Mouse (Mus musculus) midbrain, postnatal 0 days (tissue): ENCODE data around the gene Mboat2. TPM values are rescaled to one million over a fixed set of nuclear protein-coding genes. Genes with fewer than 3 reads are reported as not detected.

ENCODE experiments used
- ATAC-seq: fragments of 200-750 bp; cut with Nextera tagmentation; 2 replicates; pipeline ENCODE4 v1.8.0; 2017; ENCODE audit warnings: moderate number of reproducible peaks, mild to moderate bottlenecking, moderate TSS enrichment, moderate library complexity; ENCODE audit not compliant: low FRiP score
- DNase-seq: peaks from one replicate; pipeline ENCODE4 v3.0.0-alpha.2; 2015; ENCODE audit warnings: low spot score
- H3K27ac ChIP-seq: fragments of 300-500 bp; sonication (generic); 2 replicates; pipeline ENCODE4 v1.5.1; 2014; ENCODE audit warnings: low read depth, mild to moderate bottlenecking, low read length, mixed read lengths
- H3K27me3 ChIP-seq: fragments of 300-500 bp; sonication (generic); 2 replicates; pipeline ENCODE4 v1.6.1; 2014; ENCODE audit warnings: low read length, control low read depth, mixed read lengths; ENCODE audit not compliant: insufficient read depth
- H3K36me3 ChIP-seq: fragments of 300-500 bp; sonication (generic); 2 replicates; pipeline ENCODE4 v1.6.1; 2014; ENCODE audit warnings: low read length, control low read depth, mixed read lengths; ENCODE audit not compliant: insufficient read depth
- H3K4me1 ChIP-seq: fragments of 300-500 bp; sonication (generic); 2 replicates; pipeline ENCODE4 v1.6.1; 2014; ENCODE audit warnings: mild to moderate bottlenecking, control low read depth, antibody characterized with exemption, low read length, mixed read lengths; ENCODE audit not compliant: insufficient read depth
- H3K4me2 ChIP-seq: fragments of 300-500 bp; sonication (generic); 2 replicates; pipeline ENCODE4 v1.6.1; 2014; ENCODE audit warnings: low read depth, mild to moderate bottlenecking, low read length, mixed read lengths; ENCODE audit not compliant: poor library complexity, severe bottlenecking
- H3K4me3 ChIP-seq: fragments of 300-500 bp; sonication (generic); 2 replicates; pipeline ENCODE4 v1.5.1; 2014; ENCODE audit warnings: low read depth, mild to moderate bottlenecking, low read length, moderate library complexity
- H3K9ac ChIP-seq: fragments of 300-500 bp; sonication (generic); replicated peaks from 2 replicates; pipeline ENCODE4 v1.6.1; 2014; ENCODE audit warnings: mild to moderate bottlenecking, low read length, moderate library complexity, mixed read lengths; ENCODE audit not compliant: poor library complexity, severe bottlenecking
- H3K9me3 ChIP-seq: fragments of 300-500 bp; sonication (generic); 2 replicates; pipeline ENCODE4 v1.6.1; 2016; ENCODE audit warnings: low read length, control low read depth
- CTCF ChIP-seq: IDR thresholded peaks from 2 replicates; pipeline ENCODE4 v1.5.1; 2016; ENCODE audit warnings: antibody characterized with exemption, mild to moderate bottlenecking
- WGBS: fragments of 180-500 bp; shearing (Covaris S2); extraction: QIAGEN DNeasy Blood & Tissue Kit; methylation state at CpG from one replicate; pipeline ENCODE4 v1.1.7; 2014; 5-methylcytosine and 5-hydroxymethylcytosine counted together
- polyA plus RNA-seq: library from polyadenylated mRNA; unstranded; fragments of >200 nt; fragmentation: Nextera tagmentation; extraction: Ambion mirVana; gene quantifications from 2 replicates; pipeline ENCODE4 v1.2.1, GENCODE M21; 2015
- total RNA-seq: library from RNA; depleted of rRNA; stranded (reverse); fragments of >200 nt; gene quantifications from 2 replicates; pipeline ENCODE4 v1.2.3, GENCODE M21; 2014

Mboat2 gene
- total and polyA plus RNA-seq, 2 experiments from 2014 or later: 62.0 to 69.2 TPM

- Histone ChIP-seq H3K27me3 (no peaks in the 10 kb centered on the region), H3K4me3 (peak overlapping the region; percentile 90), H3K4me2 (peak overlapping the region; percentile 60), H3K4me1 (peaks cover 15% of the 10 kb centered on the region; the same call in 1 of the 2 replicates), H3K27ac (no peak overlapping the region; the same call in 1 of the 2 replicates), H3K9me3 (no peaks in the 10 kb centered on the region), H3K9ac (0 out of 2 replicates have a peak overlapping the region, but pooled peaks have one; percentile 96), H3K36me3 (no peaks in the 10 kb centered on the region)
- TF ChIP-seq CTCF: no peak
- DNase-seq (no peak), ATAC-seq (no peak)
- 8% methylated on average over 2 of the region's 2 CpGs for WGBS
These were observed 1.8 kb downstream of the Mboat2 start for GRCm38 (mm10) chr12:24832438-24832837.

GRCm38 (mm10) chr12:24837947-24838346 is 7.3 kb downstream of the Mboat2 start:
- H3K27me3 ChIP-seq: no peaks in the 10 kb centered on the region
- DNase-seq (no peak), ATAC-seq (no peak)
- H3K9me3 ChIP-seq: no peaks in the 10 kb centered on the region
- no peak overlapping the region for H3K4me2 ChIP-seq
- H3K27ac ChIP-seq: no peak overlapping the region
- no peak overlapping the region for H3K9ac ChIP-seq
- no peaks in the 10 kb centered on the region for H3K36me3 ChIP-seq
- peaks cover 16% of the 10 kb centered on the region; the same call in 1 of the 2 replicates for H3K4me1 ChIP-seq
- no peak overlapping the region for H3K4me3 ChIP-seq
- no peak for TF ChIP-seq CTCF
- 71% methylated on average over 2 of the region's 2 CpGs for WGBS

- Histone ChIP-seq H3K36me3 (no peaks in the 10 kb centered on the region), H3K4me2 (no peak overlapping the region), H3K9me3 (no peaks in the 10 kb centered on the region), H3K4me3 (no peak overlapping the region), H3K4me1 (peaks cover 13% of the 10 kb centered on the region; the same call in 1 of the 2 replicates), H3K27me3 (no peaks in the 10 kb centered on the region), H3K9ac (no peak overlapping the region), H3K27ac (no peak overlapping the region)
- no peak for ATAC-seq
- 62% methylated on average over 9 of the region's 9 CpGs for WGBS
- TF ChIP-seq CTCF: peak; percentile 34; the same call in 1 of the 2 replicates
- DNase-seq: no peak
These were observed 10.6 kb downstream of the Mboat2 start for GRCm38 (mm10) chr12:24841115-24841879.

GRCm38 (mm10) chr12:24842299-24842910 is 11.7 kb downstream of the Mboat2 start:
- Histone ChIP-seq H3K27ac (no peak overlapping the region), H3K27me3 (no peaks in the 10 kb centered on the region), H3K4me2 (no peak overlapping the region), H3K4me3 (no peak overlapping the region), H3K9me3 (no peaks in the 10 kb centered on the region), H3K4me1 (peaks cover 13% of the 10 kb centered on the region; the same call in 1 of the 2 replicates), H3K9ac (no peak overlapping the region), H3K36me3 (no peaks in the 10 kb centered on the region)
- 27% methylated on average over 11 of the region's 11 CpGs for WGBS
- ATAC-seq (no peak), DNase-seq (no peak)
- no peak for TF ChIP-seq CTCF

- H3K9me3 ChIP-seq: no peaks in the 10 kb centered on the region
These were observed 12.9 kb downstream of the Mboat2 start for GRCm38 (mm10) chr12:24843395-24844072.

More at GRCm38 (mm10) chr12:24843395-24844072, 12.9 kb downstream of the Mboat2 start:
- H3K27ac ChIP-seq: no peak overlapping the region
- H3K4me1 ChIP-seq: peaks cover 13% of the 10 kb centered on the region; the same call in 1 of the 2 replicates
- no peak overlapping the region for H3K4me3 ChIP-seq
- DNase-seq (no peak), ATAC-seq (no peak)
- H3K4me2 ChIP-seq: no peak overlapping the region
- no peaks in the 10 kb centered on the region for H3K27me3 ChIP-seq
- no peak for TF ChIP-seq CTCF
- no peaks in the 10 kb centered on the region for H3K36me3 ChIP-seq
- H3K9ac ChIP-seq: no peak overlapping the region
- 78% methylated on average over 7 of the region's 7 CpGs for WGBS
